Mouse (Mus musculus): ENCODE measurements around the gene H13.

The H13 gene

GRCm38 (mm10) chr2:152700725-152701124 lies 31.5 kb downstream of the H13 start:
- DNase-seq (ENCODE audit: low spot score), result peak; percentile 48

- no peak for DNase-seq (ENCODE audit: low spot score)
Measured at GRCm38 (mm10) chr2:152703596-152704255, 34.5 kb downstream of the H13 start.

GRCm38 (mm10) chr2:152704256-152704605 lies 35.0 kb downstream of the H13 start:
- DNase-seq (ENCODE audit: low spot score), result no peak

- no peak for DNase-seq (ENCODE audit: low spot score)
Measured at GRCm38 (mm10) chr2:152704811-152705370, 35.6 kb downstream of the H13 start.

- peak; percentile 72 for DNase-seq (ENCODE audit: low spot score)
Measured at GRCm38 (mm10) chr2:152705993-152706571, 36.8 kb downstream of the H13 start.

- no peak for DNase-seq (ENCODE audit: low spot score)
Measured at GRCm38 (mm10) chr2:152707186-152707585, 37.9 kb downstream of the H13 start.

GRCm38 (mm10) chr2:152707627-152708026 lies 38.4 kb downstream of the H13 start:
- peak; percentile 95 for DNase-seq (ENCODE audit: low spot score)

GRCm38 (mm10) chr2:152709066-152709465 lies 39.8 kb downstream of the H13 start:
- no peak for DNase-seq (ENCODE audit: low spot score)

GRCm38 (mm10) chr2:152716241-152716772 lies 47.0 kb downstream of the H13 start:
- DNase-seq (ENCODE audit: low spot score), result peak; percentile 75

GRCm38 (mm10) chr2:152717652-152718051 lies 48.4 kb downstream of the H13 start:
- DNase-seq (ENCODE audit: low spot score), result no peak

- DNase-seq (ENCODE audit: low spot score), result no peak
Measured at GRCm38 (mm10) chr2:152718076-152718475, 48.8 kb downstream of the H13 start.

- DNase-seq (ENCODE audit: low spot score), result no peak
Measured at GRCm38 (mm10) chr2:152723651-152724331, 54.5 kb downstream of the H13 start.

GRCm38 (mm10) chr2:152724332-152724723 lies 55.1 kb downstream of the H13 start:
- DNase-seq (ENCODE audit: low spot score), result no peak

- no peak for DNase-seq (ENCODE audit: low spot score)
Measured at GRCm38 (mm10) chr2:152725178-152725750, 56.0 kb downstream of the H13 start.

- DNase-seq (ENCODE audit: low spot score), result no peak
Measured at GRCm38 (mm10) chr2:152726213-152726612, 57.0 kb downstream of the H13 start.

GRCm38 (mm10) chr2:152726751-152727335 lies 57.6 kb downstream of the H13 start:
- DNase-seq (ENCODE audit: low spot score), result no peak

- no peak for DNase-seq (ENCODE audit: low spot score)
Measured at GRCm38 (mm10) chr2:152727795-152728510, 58.7 kb downstream of the H13 start.

GRCm38 (mm10) chr2:152728594-152728993 lies 59.3 kb downstream of the H13 start:
- no peak for DNase-seq (ENCODE audit: low spot score)

- DNase-seq (ENCODE audit: low spot score), result no peak
Measured at GRCm38 (mm10) chr2:152729013-152729635, 59.9 kb downstream of the H13 start.

- peak; percentile 72 for DNase-seq (ENCODE audit: low spot score)
Measured at GRCm38 (mm10) chr2:152729636-152730020, 60.4 kb downstream of the H13 start.

GRCm38 (mm10) chr2:152733201-152733600 lies 63.9 kb downstream of the H13 start:
- no peak for DNase-seq (ENCODE audit: low spot score)

All from urinary bladder, postnatal 14 days (tissue).